Mouse (Mus musculus) cerebellum, postnatal 10 days (tissue): ENCODE measurements at regions not wholly inside any gene's neighbourhood (a gene's known extent, or its start where the extent isn't known, plus 50 kb on each side); places are given as distances from the start of the nearest gene placed in this dataset.
"Not testable (repeated sequence)": the region's sequence is repeated elsewhere in the genome, so short reads cannot be mapped to it uniquely, and the experiment has no call there.

Experiments
- DNase-seq, 2 experiments: peaks; one replicate each; pipeline ENCODE4 v3.0.0; 2021; ENCODE audit warnings: mixed read lengths in 2 of 2

- peak in 1 of 2 experiments; percentile 2 for DNase-seq
These were observed 739.4 kb downstream of the Tbl1xr1 start for GRCm38 (mm10) chr3:22815842-22816241.

DNA sequence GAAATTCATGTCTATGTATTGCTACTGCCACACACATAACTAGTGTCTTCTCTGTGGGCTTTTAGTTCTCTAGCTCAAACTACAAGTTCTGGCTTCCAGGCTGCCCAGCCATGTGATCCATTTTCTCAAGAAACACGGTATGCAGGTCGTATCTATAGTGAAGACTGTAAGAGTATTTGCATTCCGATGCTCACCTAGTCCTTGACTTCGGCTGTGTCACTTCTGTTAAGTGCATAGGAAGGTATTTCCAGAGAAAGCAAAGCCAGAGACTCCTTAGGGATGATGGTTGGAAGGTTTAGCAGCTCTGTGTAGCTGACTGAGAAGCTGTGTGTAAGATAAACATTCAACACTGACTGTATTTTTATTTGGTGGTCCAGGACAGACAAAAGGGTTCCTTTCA lies 750.0 kb downstream of the Tbl1xr1 start:
- DNase-seq = no peak

- DNase-seq = no peak
These were observed 762.5 kb downstream of the Tbl1xr1 start for GRCm38 (mm10) chr3:22838986-22839385.

- DNase-seq = no peak
These were observed 774.0 kb downstream of the Tbl1xr1 start for GRCm38 (mm10) chr3:22850474-22850873.

DNA sequence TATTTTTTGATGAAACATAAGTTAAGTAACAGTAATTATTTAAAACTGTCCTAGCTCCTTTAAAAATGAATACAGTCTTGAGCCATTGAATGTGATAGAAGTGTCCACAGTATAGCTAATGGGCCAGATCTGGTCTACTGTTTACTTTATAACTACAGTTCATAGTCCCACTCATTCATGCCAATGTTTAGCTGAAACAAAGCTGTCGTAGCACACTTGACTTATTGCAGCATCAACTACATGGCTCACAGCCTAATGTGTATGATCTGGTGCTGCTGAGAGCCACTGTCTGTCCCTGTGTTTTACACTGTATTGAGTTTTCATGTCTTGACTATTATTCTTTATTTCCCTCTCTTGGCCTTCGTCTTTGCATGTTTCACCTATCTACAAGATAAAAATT lies 787.1 kb downstream of the Tbl1xr1 start:
- DNase-seq = no peak

DNA sequence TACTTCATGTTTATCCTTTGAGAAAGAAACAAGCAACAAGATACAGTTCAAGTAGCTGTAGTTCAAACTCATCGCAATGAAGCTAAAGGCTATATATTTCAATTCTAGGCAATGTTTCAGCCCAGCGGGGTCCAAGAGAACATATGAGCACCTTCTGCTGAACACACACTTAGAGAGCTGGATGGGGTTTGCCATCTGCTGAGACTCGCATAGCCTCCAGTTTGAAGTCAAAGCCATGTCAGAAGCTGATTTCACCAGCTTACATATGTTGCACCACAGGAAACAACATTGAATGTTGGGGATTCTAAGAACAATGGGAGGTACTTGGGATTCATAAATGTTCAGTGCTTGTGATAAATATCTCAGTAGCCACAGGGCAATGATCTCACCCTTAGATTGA lies 801.4 kb downstream of the Tbl1xr1 start:
- DNase-seq = peak in 1 of 2 experiments; percentile 14

GRCm38 (mm10) chr3:22892735-22893134 lies 816.3 kb downstream of the Tbl1xr1 start:
- no peak for DNase-seq

- DNase-seq = peak; percentile 82 to 87
These were observed 821.2 kb downstream of the Tbl1xr1 start for GRCm38 (mm10) chr3:22897651-22898050.

- no peak for DNase-seq
These were observed 824.5 kb downstream of the Tbl1xr1 start for GRCm38 (mm10) chr3:22900966-22901365.

DNA sequence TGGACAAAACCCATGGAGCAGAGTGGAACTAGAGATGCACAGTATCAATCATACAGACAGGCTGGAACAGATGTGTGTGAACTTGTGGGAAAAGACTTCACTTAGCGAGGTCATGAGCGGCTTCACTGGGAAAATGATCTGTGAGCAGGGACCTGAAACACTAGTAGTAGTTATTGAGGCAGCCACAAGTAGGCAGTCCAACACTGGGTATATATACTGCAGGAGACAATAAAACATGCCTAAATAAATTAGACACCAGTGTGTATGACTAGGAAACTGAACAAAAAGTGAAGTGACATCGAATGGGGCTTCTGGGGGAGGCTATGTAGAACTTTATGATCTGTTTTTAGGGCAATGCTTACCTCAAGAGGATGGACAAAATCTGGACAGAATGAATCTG lies 852.5 kb downstream of the Tbl1xr1 start:
- no peak for DNase-seq

DNA sequence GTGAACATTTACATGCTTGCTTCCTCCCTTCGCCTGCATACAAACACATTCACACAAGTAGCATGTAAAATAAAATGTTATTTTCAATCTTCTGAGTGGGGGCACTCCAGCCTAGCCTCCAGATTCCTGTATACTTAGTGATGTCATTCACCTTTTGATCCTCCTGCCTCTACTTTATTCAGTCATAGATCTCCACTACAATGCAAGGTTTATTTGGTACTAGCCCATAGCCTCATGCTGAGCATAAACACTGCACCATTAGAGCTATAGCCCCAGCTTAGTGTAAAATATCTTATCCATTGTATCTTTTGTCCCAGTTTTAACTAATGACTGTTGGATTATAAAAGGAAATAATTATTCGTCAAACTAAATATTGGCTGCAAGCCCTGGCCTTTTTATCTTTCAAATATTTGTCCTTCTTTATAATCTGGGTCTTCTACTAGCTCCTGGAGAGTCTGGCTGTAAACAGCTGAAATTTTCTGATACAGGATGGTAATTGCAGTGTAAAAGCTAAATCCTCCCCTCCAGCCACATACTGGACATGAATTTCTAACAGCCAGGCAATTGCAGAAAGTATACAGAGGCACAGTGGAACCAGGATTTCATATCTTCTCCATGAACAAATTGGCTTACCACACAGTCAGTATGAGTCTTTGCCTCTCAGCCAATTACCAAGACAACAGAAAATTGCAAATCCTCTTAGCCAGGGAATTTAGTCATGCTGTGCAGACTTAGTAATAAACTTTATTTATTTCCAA lies 853.5 kb downstream of the Tbl1xr1 start:
- DNase-seq = no peak

- DNase-seq = not testable (repeated sequence)
These were observed 869.2 kb downstream of the Tbl1xr1 start for GRCm38 (mm10) chr3:22945646-22946045.

- DNase-seq = peak; percentile 61 to 79
These were observed 870.7 kb downstream of the Tbl1xr1 start for GRCm38 (mm10) chr3:22947181-22947580.

GRCm38 (mm10) chr3:22948168-22948768 lies 871.8 kb downstream of the Tbl1xr1 start:
- DNase-seq = no peak

GRCm38 (mm10) chr3:22957422-22957821 lies 881.0 kb downstream of the Tbl1xr1 start:
- peak in 1 of 2 experiments; percentile 24 for DNase-seq

- no peak for DNase-seq
These were observed 896.2 kb downstream of the Tbl1xr1 start for GRCm38 (mm10) chr3:22972681-22973080.

GRCm38 (mm10) chr3:22976801-22977200 lies 900.3 kb downstream of the Tbl1xr1 start:
- DNase-seq = no peak

GRCm38 (mm10) chr3:22979896-22980890 lies 903.7 kb downstream of the Tbl1xr1 start:
- no peak for DNase-seq

DNA sequence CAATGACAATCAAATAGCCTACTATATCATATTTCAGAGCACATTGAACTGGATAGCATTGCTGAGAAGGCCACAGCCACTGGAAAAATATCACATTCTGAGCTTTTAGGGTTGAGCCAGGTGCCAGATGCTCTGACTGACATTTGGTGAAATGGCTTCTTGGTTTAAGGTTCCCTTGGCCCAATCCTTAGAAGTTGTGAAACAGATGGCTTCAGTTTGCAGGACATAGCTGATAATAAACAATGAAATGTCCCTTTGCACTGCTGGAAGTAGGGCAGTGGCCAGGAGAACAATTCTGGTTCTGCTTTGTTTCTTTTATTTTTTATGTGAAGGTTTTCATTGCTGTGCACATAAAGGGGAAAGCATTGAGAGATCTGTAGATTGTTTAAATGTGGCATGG lies 906.0 kb downstream of the Tbl1xr1 start:
- DNase-seq = peak in 1 of 2 experiments; percentile 11

DNA sequence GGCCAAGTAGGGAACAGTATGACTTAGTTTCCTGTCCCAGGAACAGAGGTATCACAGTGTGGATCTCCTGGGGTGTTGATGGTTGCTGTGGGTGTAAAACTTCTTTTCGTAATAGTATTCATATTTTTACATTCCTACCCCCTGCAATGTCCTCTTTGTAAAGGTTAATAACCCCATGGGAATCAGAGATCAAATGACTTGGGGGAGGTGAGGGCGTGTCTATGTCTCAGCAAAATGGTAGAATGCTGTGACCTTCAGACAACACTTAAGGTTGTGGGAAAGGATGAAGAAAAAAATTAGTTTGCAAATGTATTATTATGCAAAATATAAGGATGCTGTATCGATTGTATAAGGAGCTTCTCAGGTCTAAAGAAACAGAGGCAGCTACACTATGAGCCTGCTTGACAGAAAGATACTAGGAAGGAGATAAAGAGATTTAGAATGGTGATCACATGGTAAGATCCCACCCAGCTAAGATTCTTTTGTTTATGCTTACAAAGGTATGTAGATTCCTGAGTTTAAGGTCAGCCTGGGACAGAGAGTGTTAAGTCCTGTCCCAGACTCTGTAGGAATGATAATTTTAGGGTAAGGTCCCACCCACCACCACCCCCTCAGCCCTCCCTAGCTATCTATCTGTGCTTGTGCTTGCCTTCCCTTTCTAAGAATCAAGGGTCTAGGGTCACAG lies 913.8 kb downstream of the Tbl1xr1 start:
- no peak for DNase-seq

GRCm38 (mm10) chr3:22995228-22995627 lies 918.8 kb downstream of the Tbl1xr1 start:
- DNase-seq = no peak

- DNase-seq = no peak
These were observed 919.4 kb downstream of the Tbl1xr1 start for GRCm38 (mm10) chr3:22995833-22996232.

DNA sequence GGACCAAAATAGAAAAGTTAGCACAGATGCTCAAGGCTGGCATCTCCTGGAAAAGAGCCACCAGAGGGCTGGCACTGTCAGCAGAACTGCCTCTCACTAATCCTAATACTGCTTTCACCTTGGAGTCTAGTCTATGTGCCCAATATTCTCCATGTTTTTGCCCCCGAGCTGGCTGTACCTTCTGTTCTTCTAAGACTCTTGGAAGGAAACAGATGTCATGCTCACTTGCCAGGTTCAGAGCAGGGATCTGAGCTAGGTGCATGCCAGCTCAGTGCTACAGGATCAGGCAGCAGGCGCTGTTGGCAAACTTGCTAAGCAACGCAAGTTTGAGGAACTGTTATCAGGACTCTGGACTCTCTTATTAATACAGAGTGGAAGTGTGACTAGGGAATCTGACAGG lies 924.6 kb downstream of the Tbl1xr1 start:
- peak; percentile 77 to 86 for DNase-seq
